Mouse (Mus musculus): ENCODE data around the gene Lypd6. TPM values are rescaled to one million over a fixed set of nuclear protein-coding genes. Genes with fewer than 3 reads are reported as not detected.

The Lypd6 gene
- polyA plus RNA-seq (2015; fragmentation: Nextera tagmentation; extraction: Ambion mirVana), result 10.2 and 10.7 TPM in 2 replicates

GRCm38 (mm10) chr2:50066246-50066967 lies at the start of gene Lypd6:
TSS of gene Lypd6 (plus strand) at chr2:50066429.
- WGBS, result under 1% methylated on average over 76 of the region's 76 CpGs
- no peaks in the 10 kb centered on the region for H3K36me3 ChIP-seq
- no peak within 1 kb of the TSS; the same call in 1 of the 2 replicates for H3K27ac ChIP-seq (replicated peaks)

GRCm38 (mm10) chr2:50019477-50019876 lies 46.8 kb upstream of the Lypd6 start:
- Histone ChIP-seq H3K27ac (replicated peaks) (no peak overlapping the region), H3K36me3 (no peaks in the 10 kb centered on the region), H3K9ac (no peak overlapping the region), H3K9me3 (no peaks in the 10 kb centered on the region), H3K4me1 (replicated peaks) (0 out of 2 replicates have a peak, but pooled peaks cover 4% of the 10 kb centered on the region), H3K4me2 (no peak overlapping the region), H3K4me3 (no peak overlapping the region), H3K27me3 (no peaks in the 10 kb centered on the region)
- 84% methylated on average over 1 of the region's 1 CpGs for WGBS
- no peak for ATAC-seq (ENCODE audit: low FRiP score, low read depth)

More at GRCm38 (mm10) chr2:50066246-50066967, at the start of gene Lypd6:
- Histone ChIP-seq H3K27me3 (0 out of 2 replicates have a peak, but pooled peaks cover 2% of the 10 kb centered on the region), H3K4me3 (peak within 1 kb of the TSS; percentile 67), H3K9me3 (no peaks in the 10 kb centered on the region), H3K9ac (peak within 1 kb of the TSS; percentile 51), H3K4me2 (peak within 1 kb of the TSS; percentile 98), H3K4me1 (replicated peaks) (peaks cover 10% of the 10 kb centered on the region)
- ATAC-seq (ENCODE audit: low FRiP score, low read depth), result peak; percentile 96

GRCm38 (mm10) chr2:50025549-50025948 lies 40.7 kb upstream of the Lypd6 start:
- Histone ChIP-seq H3K36me3 (no peaks in the 10 kb centered on the region), H3K4me2 (no peak overlapping the region), H3K9ac (no peak overlapping the region), H3K27me3 (no peaks in the 10 kb centered on the region), H3K4me1 (replicated peaks) (0 out of 2 replicates have a peak, but pooled peaks cover 4% of the 10 kb centered on the region), H3K27ac (replicated peaks) (no peak overlapping the region), H3K4me3 (no peak overlapping the region), H3K9me3 (no peaks in the 10 kb centered on the region)
- no peak for ATAC-seq (ENCODE audit: low FRiP score, low read depth)
- WGBS, result 90% methylated on average over 5 of the region's 5 CpGs

- no peak overlapping the region for H3K4me3 ChIP-seq
- no peak overlapping the region for H3K9ac ChIP-seq
- H3K27ac ChIP-seq (replicated peaks), result no peak overlapping the region
- H3K4me1 ChIP-seq (replicated peaks), result no peaks in the 10 kb centered on the region
- WGBS, result 68% methylated on average over 8 of the region's 8 CpGs
- no peak for ATAC-seq (ENCODE audit: low FRiP score, low read depth)
- no peaks in the 10 kb centered on the region for H3K27me3 ChIP-seq
- H3K36me3 ChIP-seq, result no peaks in the 10 kb centered on the region
- no peaks in the 10 kb centered on the region for H3K9me3 ChIP-seq
- H3K4me2 ChIP-seq, result no peak overlapping the region
Measured at GRCm38 (mm10) chr2:50028930-50029329, 37.3 kb upstream of the Lypd6 start.

- ATAC-seq (ENCODE audit: low FRiP score, low read depth), result no peak
- Histone ChIP-seq H3K4me3 (no peak overlapping the region), H3K4me1 (replicated peaks) (no peaks in the 10 kb centered on the region), H3K27me3 (no peaks in the 10 kb centered on the region), H3K9ac (no peak overlapping the region), H3K36me3 (no peaks in the 10 kb centered on the region), H3K4me2 (no peak overlapping the region), H3K27ac (replicated peaks) (no peak overlapping the region), H3K9me3 (no peaks in the 10 kb centered on the region)
- 46% methylated on average over 7 of the region's 7 CpGs for WGBS
Measured at GRCm38 (mm10) chr2:50044170-50044870, 21.9 kb upstream of the Lypd6 start.

GRCm38 (mm10) chr2:50044871-50045470 lies 21.3 kb upstream of the Lypd6 start:
- Histone ChIP-seq H3K9me3 (no peaks in the 10 kb centered on the region), H3K27ac (replicated peaks) (no peak overlapping the region), H3K27me3 (no peaks in the 10 kb centered on the region), H3K36me3 (no peaks in the 10 kb centered on the region), H3K4me1 (replicated peaks) (no peaks in the 10 kb centered on the region), H3K4me2 (no peak overlapping the region), H3K9ac (no peak overlapping the region), H3K4me3 (no peak overlapping the region)
- no peak for ATAC-seq (ENCODE audit: low FRiP score, low read depth)
- 70% methylated on average over 7 of the region's 7 CpGs for WGBS

- H3K36me3 ChIP-seq, result no peaks in the 10 kb centered on the region
- no peaks in the 10 kb centered on the region for H3K9me3 ChIP-seq
- H3K4me1 ChIP-seq (replicated peaks), result no peaks in the 10 kb centered on the region
- H3K4me3 ChIP-seq, result no peak overlapping the region
- WGBS, result 86% methylated on average over 4 of the region's 4 CpGs
- no peak overlapping the region for H3K4me2 ChIP-seq
- no peak for ATAC-seq (ENCODE audit: low FRiP score, low read depth)
- no peak overlapping the region for H3K27ac ChIP-seq (replicated peaks)
- no peaks in the 10 kb centered on the region for H3K27me3 ChIP-seq
- H3K9ac ChIP-seq, result no peak overlapping the region
Measured at GRCm38 (mm10) chr2:50045841-50046240, 20.4 kb upstream of the Lypd6 start.

DNA sequence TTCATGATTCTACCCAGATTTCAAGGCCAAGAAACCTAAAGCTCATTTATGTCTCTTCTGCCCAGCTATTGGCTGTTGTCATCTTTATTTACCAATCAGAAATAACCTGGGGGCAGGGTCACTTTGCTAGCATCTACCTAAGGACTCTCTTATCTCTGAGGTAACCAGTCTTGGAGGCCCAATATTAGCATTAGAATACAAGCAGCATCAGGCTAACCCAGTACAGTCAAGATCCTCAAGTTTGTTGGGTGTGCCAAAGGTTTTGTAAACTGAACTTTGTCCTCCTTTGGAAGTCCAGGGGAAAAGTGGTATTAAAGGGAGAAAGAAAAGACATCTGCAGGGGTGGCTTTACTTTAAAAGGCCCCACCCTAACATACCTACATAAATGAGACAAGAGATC lies 17.8 kb upstream of the Lypd6 start:
- no peak for ATAC-seq (ENCODE audit: low FRiP score, low read depth)
- Histone ChIP-seq H3K9ac (no peak overlapping the region), H3K36me3 (no peaks in the 10 kb centered on the region), H3K9me3 (no peaks in the 10 kb centered on the region), H3K27me3 (no peaks in the 10 kb centered on the region), H3K4me1 (replicated peaks) (no peaks in the 10 kb centered on the region), H3K4me3 (no peak overlapping the region), H3K4me2 (no peak overlapping the region), H3K27ac (replicated peaks) (no peak overlapping the region)

- no peaks in the 10 kb centered on the region for H3K4me1 ChIP-seq (replicated peaks)
- H3K4me3 ChIP-seq, result no peak overlapping the region
- no peaks in the 10 kb centered on the region for H3K9me3 ChIP-seq
- H3K27ac ChIP-seq (replicated peaks), result no peak overlapping the region
- WGBS, result 94% methylated on average over 1 of the region's 1 CpGs
- no peaks in the 10 kb centered on the region for H3K27me3 ChIP-seq
- H3K36me3 ChIP-seq, result no peaks in the 10 kb centered on the region
- H3K4me2 ChIP-seq, result no peak overlapping the region
- ATAC-seq (ENCODE audit: low FRiP score, low read depth), result no peak
- no peak overlapping the region for H3K9ac ChIP-seq
Measured at GRCm38 (mm10) chr2:50053893-50054292, 12.3 kb upstream of the Lypd6 start.

DNA sequence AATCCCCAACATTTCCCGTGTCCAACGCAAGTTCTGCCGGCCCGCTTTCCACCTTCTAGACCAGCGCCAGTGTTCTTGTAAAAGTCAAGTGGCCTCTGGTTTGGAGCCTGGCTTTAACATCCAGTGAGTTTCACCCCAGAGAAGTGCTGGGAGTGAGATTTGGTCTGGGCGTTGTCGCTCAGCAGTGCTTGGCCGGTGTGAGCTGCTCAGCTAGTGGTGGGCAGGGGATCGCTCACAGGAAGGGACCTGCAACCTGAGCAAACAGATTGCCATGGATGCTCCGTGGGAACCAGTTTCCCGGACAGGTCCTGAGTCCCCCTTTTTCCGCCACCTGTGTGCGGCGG lies 355 bp upstream of the Lypd6 start:
- no peak overlapping the region; the same call in 1 of the 2 replicates for H3K27ac ChIP-seq (replicated peaks)
- H3K4me3 ChIP-seq, result peak overlapping the region; percentile 67
- no peaks in the 10 kb centered on the region for H3K9me3 ChIP-seq
- no peaks in the 10 kb centered on the region for H3K36me3 ChIP-seq
- WGBS, result under 1% methylated on average over 14 of the region's 14 CpGs
- H3K4me2 ChIP-seq, result peak overlapping the region; percentile 98
- 0 out of 2 replicates have a peak, but pooled peaks cover 2% of the 10 kb centered on the region for H3K27me3 ChIP-seq
- H3K9ac ChIP-seq, result no peak overlapping the region
- peak; percentile 70 for ATAC-seq (ENCODE audit: low FRiP score, low read depth)
- H3K4me1 ChIP-seq (replicated peaks), result peaks cover 10% of the 10 kb centered on the region

- WGBS, result 2% methylated on average over 9 of the region's 9 CpGs
- Histone ChIP-seq H3K4me2 (peak overlapping the region; percentile 98), H3K27me3 (0 out of 2 replicates have a peak, but pooled peaks cover 2% of the 10 kb centered on the region), H3K4me1 (replicated peaks) (peaks cover 10% of the 10 kb centered on the region), H3K9me3 (no peaks in the 10 kb centered on the region), H3K9ac (peak overlapping the region; percentile 51), H3K4me3 (peak overlapping the region; percentile 67), H3K27ac (replicated peaks) (no peak overlapping the region), H3K36me3 (no peaks in the 10 kb centered on the region)
- no peak for ATAC-seq (ENCODE audit: low FRiP score, low read depth)
Measured at GRCm38 (mm10) chr2:50066968-50067315, 713 bp downstream of the Lypd6 start.
